Mouse (Mus musculus) ES-E14 (cell line): ENCODE results near the gene Zfhx3. TPM values are rescaled to one million over a fixed set of nuclear protein-coding genes. Genes with fewer than 3 reads are reported as not detected.

Experiments
- DNase-seq: peaks from one replicate; pipeline ENCODE4 v3.0.0-alpha.2; 2013; ENCODE audit warnings: low read depth, low spot score
- H3K27ac ChIP-seq: 2 replicates; pipeline ENCODE4 v1.5.1; 2012; ENCODE audit warnings: low read depth, mild to moderate bottlenecking, low read length, moderate library complexity, mixed read lengths; ENCODE audit not compliant: poor library complexity, insufficient read depth, severe bottlenecking
- H3K36me3 ChIP-seq: 2 replicates; pipeline ENCODE4 v1.6.1; 2012; ENCODE audit warnings: mild to moderate bottlenecking, low read length, moderate library complexity, mixed read lengths; ENCODE audit not compliant: control insufficient read depth, poor library complexity, insufficient read depth, severe bottlenecking
- H3K4me1 ChIP-seq, 2 experiments: fragments of 150-350 bp in 1 of 2; sonication (generic) in 1 of 2; 2 replicates each; pipeline ENCODE4 v1.6.1; 2012; ENCODE audit warnings: low read length in 2 of 2, mild to moderate bottlenecking in 1 of 2, mixed read lengths in 1 of 2; ENCODE audit not compliant: control insufficient read depth in 2 of 2, insufficient read depth in 2 of 2, poor library complexity in 1 of 2
- H3K4me3 ChIP-seq, 2 experiments: fragments of 150-350 bp in 1 of 2; sonication (generic) in 1 of 2; 2 replicates each; pipeline ENCODE4 v1.5.1; 2012; ENCODE audit warnings: low read length in 2 of 2, low read depth in 1 of 2, mild to moderate bottlenecking in 1 of 2, mixed read lengths in 1 of 2; ENCODE audit not compliant: insufficient read depth in 1 of 2, poor library complexity in 1 of 2, severe bottlenecking in 1 of 2
- H3K9ac ChIP-seq: 2 replicates; pipeline ENCODE4 v1.6.1; 2012; ENCODE audit warnings: low read depth, mild to moderate bottlenecking, low read length, mixed read lengths; ENCODE audit not compliant: poor library complexity, insufficient read depth, severe bottlenecking
- H3K9me3 ChIP-seq: fragments of 150-350 bp; sonication (generic); 2 replicates; pipeline ENCODE4 v1.6.1; 2012; ENCODE audit warnings: low read depth, mild to moderate bottlenecking, low read length; ENCODE audit not compliant: control insufficient read depth, insufficient read depth
- CHD2 ChIP-seq: IDR thresholded peaks from 2 replicates; pipeline ENCODE4 v1.6.1; 2014; ENCODE audit warnings: mild to moderate bottlenecking, low read depth, low read length, inconsistent platforms
- HCFC1 ChIP-seq: IDR thresholded peaks from 2 replicates; pipeline ENCODE4 v1.6.1; 2012; ENCODE audit warnings: low read length, inconsistent platforms, borderline replicate concordance; ENCODE audit not compliant: insufficient read depth
- MAFK ChIP-seq: IDR thresholded peaks from 2 replicates; pipeline ENCODE4 v1.6.1; 2014; ENCODE audit warnings: mild to moderate bottlenecking, low read depth, low read length, inconsistent platforms; ENCODE audit not compliant: insufficient read depth
- ZC3H11A ChIP-seq: IDR thresholded peaks from 2 replicates; pipeline ENCODE4 v1.6.1; 2012; ENCODE audit warnings: low read depth, mild to moderate bottlenecking, inconsistent platforms, low read length, borderline replicate concordance
- ZNF384 ChIP-seq: IDR thresholded peaks from 2 replicates; pipeline ENCODE4 v1.6.1; 2012; ENCODE audit warnings: low read depth, low read length, inconsistent platforms
- in situ Hi-C, 2 experiments: fragments of 600-800 bp; cut with MboI; formaldehyde crosslinking; loops; one replicate each; pipeline ENCODE4 v1.15.1; 2025; ENCODE audit warnings: low sequenced_read_pairs in 2 of 2, inconsistent platforms in 1 of 2; ENCODE audit not compliant: unreplicated experiment in 2 of 2
- total RNA-seq: library from RNA; depleted of rRNA; stranded (reverse); fragments of 300-350 nt; gene quantifications from 2 replicates; pipeline ENCODE4 v1.2.3, GENCODE M21; 2012

Gene Zfhx3
- total RNA-seq, 1 experiment, result 8.8 TPM

DNA sequence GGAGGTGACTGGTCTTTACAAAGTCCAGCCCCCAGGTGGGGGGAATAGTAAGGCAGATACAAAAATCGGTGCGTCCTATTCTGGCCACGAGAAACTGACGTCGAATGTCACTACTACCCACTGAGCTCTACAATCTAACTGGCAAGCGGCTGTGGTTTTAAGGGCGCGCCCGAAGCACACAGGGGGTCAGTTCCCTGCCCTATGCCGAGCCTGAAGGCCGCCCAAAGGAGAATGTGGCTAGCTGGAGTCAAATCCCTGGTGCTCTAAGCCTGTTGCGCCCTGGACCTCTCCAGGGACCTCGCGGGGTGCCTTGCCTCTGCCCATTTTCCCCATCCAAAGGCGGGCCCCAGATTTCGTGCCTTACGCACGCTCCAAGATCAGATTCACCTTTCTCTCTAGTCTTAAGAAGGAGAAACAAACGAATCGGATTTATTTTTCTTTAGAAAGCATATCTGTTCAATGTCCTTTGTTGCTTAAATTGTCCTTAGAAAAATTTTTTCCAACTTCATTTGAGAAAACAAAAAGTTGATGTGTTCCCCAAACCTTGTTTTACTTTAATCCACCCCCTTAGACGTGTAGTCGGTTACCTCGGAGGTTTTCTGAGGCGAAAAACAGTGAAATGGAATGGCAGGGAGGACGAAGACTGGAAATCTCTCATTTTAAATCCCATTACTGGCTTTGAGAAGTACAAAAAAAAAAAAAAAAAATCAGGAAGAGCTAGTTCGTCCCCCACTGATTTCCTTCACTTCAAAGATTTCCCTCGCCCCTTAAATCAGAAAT lies 754.4 kb downstream of the Zfhx3 start:
- Histone ChIP-seq H3K4me3 (peak overlapping the region in 1 of 2 experiments; percentile 49; a peak in 2 of 4 replicates), H3K27ac (no peak overlapping the region), H3K4me1 (peaks cover 0 to 12% of the 10 kb centered on the region in 2 experiments; a peak in 2 of 4 replicates), H3K9me3 (no peaks in the 10 kb centered on the region), H3K9ac (no peak overlapping the region), H3K36me3 (no peaks in the 10 kb centered on the region; the same call in 1 of the 2 replicates)
- DNase-seq, result no peak
- TF ChIP-seq ZC3H11A (no peak), CHD2 (no peak), HCFC1 (no peak), ZNF384 (no peak), MAFK (no peak)
- in situ Hi-C loops, result no loop called here

DNA sequence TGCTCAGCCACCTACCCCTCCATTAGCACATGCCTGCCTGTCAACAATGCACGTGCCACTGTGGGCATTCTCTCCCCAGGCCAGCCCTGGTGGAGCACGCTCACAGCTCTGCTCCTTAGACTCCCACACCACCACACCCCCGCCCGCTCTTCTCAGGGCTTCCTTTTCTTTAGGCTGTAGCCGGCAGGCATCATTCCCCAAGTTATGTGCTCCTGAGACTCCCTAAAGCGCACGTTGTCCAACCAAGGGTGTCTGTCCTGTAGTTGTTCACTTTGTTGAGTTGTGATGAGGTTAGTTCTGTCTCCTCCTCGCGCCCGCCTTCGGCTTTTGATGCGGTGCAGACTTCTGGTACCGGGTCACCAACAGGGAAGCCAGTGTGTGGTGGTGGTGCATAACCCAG lies 755.1 kb downstream of the Zfhx3 start:
- peaks cover 0 to 12% of the 10 kb centered on the region in 2 experiments; a peak in 2 of 4 replicates for H3K4me1 ChIP-seq
- no peak overlapping the region for H3K27ac ChIP-seq
- H3K36me3 ChIP-seq, result no peaks in the 10 kb centered on the region; the same call in 1 of the 2 replicates
- in situ Hi-C loops, result no loop called here
- H3K4me3 ChIP-seq, result no peak overlapping the region
- no peak overlapping the region for H3K9ac ChIP-seq
- no peak for DNase-seq
- no peaks in the 10 kb centered on the region for H3K9me3 ChIP-seq
- no peak for TF ChIP-seq CHD2
- no peak for TF ChIP-seq MAFK
- TF ChIP-seq ZNF384, result no peak
- TF ChIP-seq HCFC1, result no peak
- no peak for TF ChIP-seq ZC3H11A

DNA sequence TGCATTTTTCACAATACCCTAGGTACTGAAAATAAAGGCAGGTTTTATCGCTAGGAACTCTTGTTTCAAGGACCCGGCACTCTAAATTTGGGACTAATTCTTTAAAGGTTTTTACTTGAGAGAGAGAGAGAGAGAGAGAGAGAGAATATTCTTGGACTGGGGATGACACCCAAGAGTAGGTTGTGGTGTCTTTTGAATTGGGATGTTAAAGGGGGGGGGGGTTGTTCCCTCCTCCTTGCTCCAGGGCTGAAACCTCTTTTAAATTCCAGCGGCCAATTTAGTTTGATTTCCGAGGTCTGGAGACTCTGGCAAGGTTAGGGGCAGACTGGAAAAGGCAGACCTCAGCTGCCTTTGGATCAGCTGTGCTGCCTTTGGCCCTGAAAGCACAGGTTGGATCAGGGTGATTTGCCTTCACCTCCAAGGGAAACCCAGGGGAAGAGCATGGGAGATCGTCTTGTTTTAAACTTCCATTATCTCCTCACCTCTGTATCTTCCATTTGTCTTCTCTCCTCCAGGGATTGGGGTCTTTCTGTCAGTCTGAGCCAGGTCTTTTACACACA lies 755.7 kb downstream of the Zfhx3 start:
- no peak overlapping the region for H3K4me3 ChIP-seq

DNA sequence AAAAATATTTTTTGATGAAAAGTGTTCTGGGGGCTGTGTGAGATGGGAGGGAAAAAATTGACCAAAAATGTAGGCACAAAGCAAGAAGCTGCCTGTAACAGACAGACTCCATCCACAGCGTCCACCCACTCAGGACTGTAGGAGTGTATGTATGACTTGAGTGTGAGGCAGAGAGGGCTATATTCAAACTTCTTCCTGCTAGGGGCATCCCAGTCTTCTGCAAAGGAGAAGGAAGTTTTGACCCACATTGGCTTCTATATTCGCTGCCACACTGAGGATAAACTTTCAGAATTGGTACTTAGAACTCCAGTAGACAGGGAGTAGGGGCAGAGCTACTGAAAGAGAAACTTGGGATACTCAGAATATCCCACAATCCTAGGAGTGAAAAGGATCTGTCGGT lies 756.6 kb downstream of the Zfhx3 start:
- in situ Hi-C loops, result no loop called here
- Histone ChIP-seq H3K9me3 (no peaks in the 10 kb centered on the region), H3K36me3 (no peaks in the 10 kb centered on the region; the same call in 1 of the 2 replicates), H3K4me1 (peaks cover 1 to 8% of the 10 kb centered on the region in 2 experiments; a peak in 1 of 4 replicates), H3K4me3 (no peak overlapping the region), H3K27ac (no peak overlapping the region), H3K9ac (no peak overlapping the region)
- TF ChIP-seq CHD2 (no peak), ZNF384 (no peak), ZC3H11A (no peak), MAFK (no peak), HCFC1 (no peak)
- DNase-seq, result no peak

More for the DNA sequence above, 755.7 kb downstream of the Zfhx3 start:
- no peaks in the 10 kb centered on the region; the same call in 1 of the 2 replicates for H3K36me3 ChIP-seq
- in situ Hi-C loops, result no loop called here
- H3K9ac ChIP-seq, result no peak overlapping the region
- H3K9me3 ChIP-seq, result no peaks in the 10 kb centered on the region
- peaks cover under 1 to 8% of the 10 kb centered on the region in 2 experiments; a peak in 1 of 4 replicates for H3K4me1 ChIP-seq
- TF ChIP-seq CHD2 (no peak), HCFC1 (no peak), ZC3H11A (no peak), MAFK (no peak), ZNF384 (no peak)
- no peak overlapping the region for H3K27ac ChIP-seq
- no peak for DNase-seq
